Mouse (Mus musculus): ENCODE results near the gene Elmo1. TPM values are rescaled to one million over a fixed set of nuclear protein-coding genes. Genes with fewer than 3 reads are reported as not detected.

Gene Elmo1
- total and polyA plus RNA-seq, 3 experiments, result 5.2 to 7.6 TPM; not detected in 1

DNA sequence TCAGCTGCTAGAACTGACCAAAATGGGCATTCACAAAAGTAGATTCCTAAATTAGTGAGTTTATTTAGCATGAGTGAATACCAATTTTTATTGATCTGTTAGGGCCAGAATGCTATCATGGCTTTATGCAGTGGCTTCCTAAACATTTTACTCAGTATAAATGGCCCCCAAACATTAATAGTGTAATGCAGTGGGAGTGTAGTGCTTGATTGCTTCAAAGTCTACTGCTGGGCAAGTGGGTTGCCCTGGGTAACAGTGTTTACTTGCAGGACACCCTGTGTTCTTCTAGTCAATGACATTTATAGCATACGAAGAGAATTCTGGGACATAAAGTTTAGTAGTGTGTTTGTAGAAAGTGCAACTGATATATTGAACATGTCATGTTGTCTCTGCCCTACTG lies 27.3 kb downstream of the Elmo1 start:
- DNase-seq (ENCODE audit: low read depth, low spot score), result no peak
- H3K27me3 ChIP-seq (ENCODE audit: control insufficient read depth in 1 of 2, insufficient read depth in 2 of 2, low read length in 2 of 2), result no peaks in the 10 kb centered on the region
- H3K9me3 ChIP-seq (replicated peaks; ENCODE audit: insufficient read depth, low read length), result no peaks in the 10 kb centered on the region
- H3K9ac ChIP-seq (ENCODE audit: control insufficient read depth, low read depth, low read length, poor library complexity, severe bottlenecking), result no peak overlapping the region
- H3K79me2 ChIP-seq (ENCODE audit: control insufficient read depth, insufficient read depth, low read length, poor library complexity), result no peaks in the 10 kb centered on the region
- H3K4me1 ChIP-seq (ENCODE audit: control insufficient read depth in 1 of 2, insufficient read depth in 2 of 2, low read length in 2 of 2), result no peaks in the 10 kb centered on the region
- H3K4me3 ChIP-seq (ENCODE audit: control insufficient read depth in 1 of 2, insufficient read depth in 1 of 2, low read depth in 2 of 2, low read length in 2 of 2), result no peak overlapping the region
- no peak overlapping the region for H3K27ac ChIP-seq (ENCODE audit: control insufficient read depth, low read depth, low read length)
- no peak for TF ChIP-seq MAFK (IDR thresholded peaks at IDR 0.05; ENCODE audit: borderline replicate concordance, low read depth, low read length)
- TF ChIP-seq ZNF384 (IDR thresholded peaks at IDR 0.05; ENCODE audit: low read depth, low read length), result no peak
- TF ChIP-seq UBTF (IDR thresholded peaks at IDR 0.05; ENCODE audit: borderline replicate concordance, insufficient read depth, low read depth, low read length), result no peak
- no peak for TF ChIP-seq E2F4 (IDR thresholded peaks at IDR 0.05; ENCODE audit: borderline replicate concordance, low read depth, low read length)
- TF ChIP-seq JUND (IDR thresholded peaks at IDR 0.05; ENCODE audit: low read depth, low read length), result no peak
- TF ChIP-seq CHD2 (IDR thresholded peaks at IDR 0.05; ENCODE audit: low read length), result no peak
- no peak for TF ChIP-seq KAT2A (conservative IDR thresholded peaks at IDR 0.05; ENCODE audit: low read depth, low read length)
- no peaks in the 10 kb centered on the region for H3K36me3 ChIP-seq (ENCODE audit: control insufficient read depth in 1 of 2, insufficient read depth in 2 of 2, low read length in 2 of 2)

DNA sequence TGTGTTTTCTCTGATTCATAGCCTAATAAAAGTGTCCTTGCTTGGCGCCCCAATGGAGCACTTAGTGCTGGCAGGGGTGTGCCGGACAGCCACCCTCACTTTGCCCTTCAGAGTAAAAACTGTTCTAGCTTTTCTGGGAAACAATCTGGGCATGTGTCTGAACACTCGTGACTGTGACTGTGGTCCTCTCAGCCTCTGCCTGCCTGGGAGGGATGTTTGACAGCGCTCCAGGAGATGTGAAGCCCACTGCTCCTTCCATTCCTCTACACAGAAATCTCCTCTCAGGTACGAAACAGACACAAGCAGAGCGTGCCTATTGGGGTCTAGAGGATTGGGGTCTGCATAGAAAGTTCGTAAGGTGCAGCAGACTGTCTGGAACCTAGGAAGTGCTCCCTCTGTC lies 28.5 kb downstream of the Elmo1 start:
- Histone ChIP-seq H3K9me3 (replicated peaks; ENCODE audit: insufficient read depth, low read length) (no peaks in the 10 kb centered on the region), H3K79me2 (ENCODE audit: control insufficient read depth, insufficient read depth, low read length, poor library complexity) (no peaks in the 10 kb centered on the region), H3K4me3 (ENCODE audit: control insufficient read depth in 1 of 2, insufficient read depth in 1 of 2, low read depth in 2 of 2, low read length in 2 of 2) (no peak overlapping the region), H3K27ac (ENCODE audit: control insufficient read depth, low read depth, low read length) (no peak overlapping the region), H3K9ac (ENCODE audit: control insufficient read depth, low read depth, low read length, poor library complexity, severe bottlenecking) (no peak overlapping the region), H3K27me3 (ENCODE audit: control insufficient read depth in 1 of 2, insufficient read depth in 2 of 2, low read length in 2 of 2) (no peaks in the 10 kb centered on the region), H3K36me3 (ENCODE audit: control insufficient read depth in 1 of 2, insufficient read depth in 2 of 2, low read length in 2 of 2) (no peaks in the 10 kb centered on the region), H3K4me1 (ENCODE audit: control insufficient read depth in 1 of 2, insufficient read depth in 2 of 2, low read length in 2 of 2) (no peaks in the 10 kb centered on the region)
- no peak for DNase-seq (ENCODE audit: low read depth, low spot score)
- TF ChIP-seq TCF12 (IDR thresholded peaks at IDR 0.05; ENCODE audit: low read depth, low read length) (no peak), BHLHE40 (IDR thresholded peaks at IDR 0.05; ENCODE audit: borderline replicate concordance, low read depth, low read length) (no peak), MYB (IDR thresholded peaks at IDR 0.05; ENCODE audit: low read depth, low read length) (no peak), TBP (IDR thresholded peaks at IDR 0.05; ENCODE audit: low read depth, low read length) (no peak), SIN3A (IDR thresholded peaks at IDR 0.05; ENCODE audit: low read length) (no peak), MXI1 (IDR thresholded peaks at IDR 0.05; ENCODE audit: low read depth, low read length) (no peak), MEF2A (IDR thresholded peaks at IDR 0.05; ENCODE audit: extremely low read depth, insufficient replicate concordance, low read depth, low read length, poor library complexity, severe bottlenecking) (no peak), USF2 (IDR thresholded peaks at IDR 0.05; ENCODE audit: borderline replicate concordance in 1 of 2, insufficient read depth in 1 of 2, low read depth in 1 of 2, low read length in 2 of 2) (no peak), MAX (IDR thresholded peaks at IDR 0.05; ENCODE audit: low read length) (no peak), MAZ (IDR thresholded peaks at IDR 0.05; ENCODE audit: low read depth, low read length) (no peak), GATA1 (IDR thresholded peaks at IDR 0.05; ENCODE audit: low read depth, low read length) (no peak), POLR2AphosphoS5 (IDR thresholded peaks at IDR 0.05; ENCODE audit: borderline replicate concordance, low read depth, low read length) (no peak), ETS1 (IDR thresholded peaks at IDR 0.05; ENCODE audit: low read depth, low read length) (no peak)
